Mouse (Mus musculus): ENCODE measurements at regions not wholly inside any gene's neighbourhood (a gene's known extent, or its start where the extent isn't known, plus 50 kb on each side); places are given as distances from the start of the nearest gene placed in this dataset.
"Not testable (repeated sequence)": the region's sequence is repeated elsewhere in the genome, so short reads cannot be mapped to it uniquely, and the experiment has no call there.

GRCm38 (mm10) chr5:100309807-100310165 lies 106.2 kb downstream of the Sec31a start:
- no peak for DNase-seq (ENCODE audit: extremely low spot score, low spot score)

GRCm38 (mm10) chr5:100309071-100309806 lies 106.8 kb downstream of the Sec31a start:
- no peak for DNase-seq (ENCODE audit: extremely low spot score, low spot score)

GRCm38 (mm10) chr5:100304403-100304802 lies 111.6 kb downstream of the Sec31a start:
- DNase-seq (ENCODE audit: extremely low spot score, low spot score): no peak

GRCm38 (mm10) chr5:100302068-100302775 lies 113.8 kb downstream of the Sec31a start:
- no peak for DNase-seq (ENCODE audit: extremely low spot score, low spot score)

GRCm38 (mm10) chr5:100299141-100299540 lies 116.9 kb downstream of the Sec31a start:
- DNase-seq (ENCODE audit: extremely low spot score, low spot score): no peak

- DNase-seq (ENCODE audit: extremely low spot score, low spot score): no peak
These were observed 121.8 kb downstream of the Sec31a start for GRCm38 (mm10) chr5:100294189-100294588.

GRCm38 (mm10) chr5:100280215-100280614 lies 120.6 kb upstream of the Tmem150c start:
- DNase-seq (ENCODE audit: extremely low spot score, low spot score): no peak

GRCm38 (mm10) chr5:100279474-100279873 lies 119.9 kb upstream of the Tmem150c start:
- no peak for DNase-seq (ENCODE audit: extremely low spot score, low spot score)

GRCm38 (mm10) chr5:100274674-100275073 lies 115.1 kb upstream of the Tmem150c start:
- no peak for DNase-seq (ENCODE audit: extremely low spot score, low spot score)

GRCm38 (mm10) chr5:100271975-100272374 lies 112.4 kb upstream of the Tmem150c start:
- DNase-seq (ENCODE audit: extremely low spot score, low spot score): not testable (repeated sequence)

GRCm38 (mm10) chr5:100270841-100271686 lies 111.5 kb upstream of the Tmem150c start:
- DNase-seq (ENCODE audit: extremely low spot score, low spot score): no peak

GRCm38 (mm10) chr5:100268111-100268878 lies 108.7 kb upstream of the Tmem150c start:
- DNase-seq (ENCODE audit: extremely low spot score, low spot score): no peak

- no peak for DNase-seq (ENCODE audit: extremely low spot score, low spot score)
These were observed 107.3 kb upstream of the Tmem150c start for GRCm38 (mm10) chr5:100266671-100267510.

- DNase-seq (ENCODE audit: extremely low spot score, low spot score): no peak
These were observed 100.4 kb upstream of the Tmem150c start for GRCm38 (mm10) chr5:100259803-100260693.

GRCm38 (mm10) chr5:100258952-100259710 lies 99.5 kb upstream of the Tmem150c start:
- no peak for DNase-seq (ENCODE audit: extremely low spot score, low spot score)

- no peak for DNase-seq (ENCODE audit: extremely low spot score, low spot score)
These were observed 95.7 kb upstream of the Tmem150c start for GRCm38 (mm10) chr5:100255276-100255675.

GRCm38 (mm10) chr5:100252036-100252435 lies 92.4 kb upstream of the Tmem150c start:
- DNase-seq (ENCODE audit: extremely low spot score, low spot score): no peak

GRCm38 (mm10) chr5:100249757-100250156 lies 90.1 kb upstream of the Tmem150c start:
- DNase-seq (ENCODE audit: extremely low spot score, low spot score): no peak
